Mouse (Mus musculus) cerebellum, postnatal 36 days (tissue): ENCODE data around the gene Tmem39b.
A peak's percentile ranks its signal among the peaks of the same experiment; 100 is the strongest.
"Not testable (repeated sequence)": the region's sequence is repeated elsewhere in the genome, so short reads cannot be mapped to it uniquely, and the experiment has no call there.

ENCODE experiments used
- DNase-seq, 2 experiments: peaks; one replicate each; pipeline ENCODE4 v3.0.0; 2021 to 2022; ENCODE audit warnings: mixed read lengths in 2 of 2

The Tmem39b gene

GRCm38 (mm10) chr4:129696158-129696985, at the start of gene Tmem39b:
Tmem39b (minus strand) TSS chr4:129696838.
- DNase-seq: peak; percentile 91 to 93

- DNase-seq: no peak
Measured at GRCm38 (mm10) chr4:129746106-129746505, 49.5 kb upstream of the Tmem39b start.

- no peak for DNase-seq
Measured at GRCm38 (mm10) chr4:129743494-129743893, 46.9 kb upstream of the Tmem39b start.

GRCm38 (mm10) chr4:129743010-129743390, 46.4 kb upstream of the Tmem39b start:
- peak in 1 of 2 experiments; percentile 6 for DNase-seq

GRCm38 (mm10) chr4:129742232-129743009, 45.8 kb upstream of the Tmem39b start, which contains the start of gene Khdrbs1:
Khdrbs1 (minus strand) TSS chr4:129742303.
- peak; percentile 94 to 97 for DNase-seq

GRCm38 (mm10) chr4:129741974-129742231, 45.3 kb upstream of the Tmem39b start:
- DNase-seq: no peak

- peak in 1 of 2 experiments; percentile 28 for DNase-seq
Measured at GRCm38 (mm10) chr4:129741251-129741973, 44.8 kb upstream of the Tmem39b start.

GRCm38 (mm10) chr4:129739111-129739645, 42.5 kb upstream of the Tmem39b start:
- DNase-seq: no peak

- no peak for DNase-seq
Measured at GRCm38 (mm10) chr4:129736173-129736572, 39.5 kb upstream of the Tmem39b start.

GRCm38 (mm10) chr4:129735485-129735884, 38.8 kb upstream of the Tmem39b start:
- DNase-seq: not testable (repeated sequence)

GRCm38 (mm10) chr4:129731423-129731822, 34.8 kb upstream of the Tmem39b start:
- no peak for DNase-seq

GRCm38 (mm10) chr4:129716310-129716709, 19.7 kb upstream of the Tmem39b start:
- no peak for DNase-seq

GRCm38 (mm10) chr4:129709486-129710129, 13.0 kb upstream of the Tmem39b start:
- DNase-seq: no peak

GRCm38 (mm10) chr4:129706750-129707149, 10.1 kb upstream of the Tmem39b start:
- no peak for DNase-seq

GRCm38 (mm10) chr4:129702454-129702853, 5.8 kb upstream of the Tmem39b start:
- DNase-seq: no peak

- peak; percentile 79 to 88 for DNase-seq
Measured at GRCm38 (mm10) chr4:129701503-129702377, 5.1 kb upstream of the Tmem39b start.

- DNase-seq: not testable (repeated sequence)
Measured at GRCm38 (mm10) chr4:129700661-129701060, 4.0 kb upstream of the Tmem39b start.

- DNase-seq: no peak
Measured at GRCm38 (mm10) chr4:129700216-129700615, 3.6 kb upstream of the Tmem39b start.

GRCm38 (mm10) chr4:129697191-129697590, 553 bp upstream of the Tmem39b start:
- no peak for DNase-seq

GRCm38 (mm10) chr4:129695815-129696157, 852 bp downstream of the Tmem39b start:
- no peak for DNase-seq

- DNase-seq: no peak
Measured at GRCm38 (mm10) chr4:129684531-129684930, 12.1 kb downstream of the Tmem39b start.
